Mouse (Mus musculus): Measurements from ENCODE around the gene Tnfrsf8. TPM values are rescaled to one million over a fixed set of nuclear protein-coding genes. Genes with fewer than 3 reads are reported as not detected.
"Not testable (repeated sequence)": the region's sequence is repeated elsewhere in the genome, so short reads cannot be mapped to it uniquely, and the experiment has no call there.

Tnfrsf8 gene
- polyA plus RNA-seq, 1 experiment from 2014 or later, result not detected

DNA sequence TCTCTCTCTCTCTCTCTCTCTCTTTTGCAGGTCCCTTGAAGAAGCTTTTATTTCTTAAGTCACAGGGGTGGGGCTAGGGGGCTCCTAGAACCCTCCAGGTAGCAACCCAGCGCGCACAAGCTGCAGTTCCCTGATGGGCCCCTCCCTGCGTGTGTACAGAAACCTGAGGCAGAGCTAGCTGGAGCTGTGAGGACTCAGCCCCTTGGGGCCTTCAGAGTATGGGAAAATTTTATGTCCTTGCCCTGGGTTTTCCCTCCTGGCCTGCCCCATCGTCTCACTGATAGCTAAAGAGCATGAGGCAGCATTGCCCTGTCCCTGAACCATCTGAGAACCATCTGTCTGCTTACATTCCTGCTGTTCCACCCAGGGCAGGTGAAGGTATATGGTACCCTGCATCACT, 8.5 kb downstream of the Tnfrsf8 start:
- 54% methylated on average over 4 of the region's 4 CpGs for WGBS
- H3K9ac ChIP-seq (ENCODE audit: low read length), result no peak overlapping the region
- no peaks in the 10 kb centered on the region for H3K4me1 ChIP-seq (ENCODE audit: control insufficient read depth in 2 of 2, insufficient read depth in 2 of 2, low read length in 2 of 2)
- H3K9me3 ChIP-seq (ENCODE audit: control insufficient read depth, low read length), result no peaks in the 10 kb centered on the region
- no peak overlapping the region for H3K4me3 ChIP-seq (ENCODE audit: control insufficient read depth in 1 of 2, insufficient read depth in 1 of 2, low read depth in 1 of 2, low read length in 2 of 2)
- H3K4me2 ChIP-seq (ENCODE audit: low read length), result no peak overlapping the region
- no peaks in the 10 kb centered on the region for H3K27me3 ChIP-seq (ENCODE audit: control insufficient read depth, insufficient read depth, low read length)
- no peak overlapping the region for H3K27ac ChIP-seq (replicated peaks in 1 of 2; ENCODE audit: control insufficient read depth in 1 of 2, insufficient read depth in 1 of 2, low read depth in 2 of 2, low read length in 2 of 2)
- H3K36me3 ChIP-seq (ENCODE audit: control insufficient read depth, insufficient read depth, low read length), result no peaks in the 10 kb centered on the region
- ATAC-seq (ENCODE audit: insufficient number of reproducible peaks, insufficient read depth, low FRiP score, low read depth), result no peak

DNA sequence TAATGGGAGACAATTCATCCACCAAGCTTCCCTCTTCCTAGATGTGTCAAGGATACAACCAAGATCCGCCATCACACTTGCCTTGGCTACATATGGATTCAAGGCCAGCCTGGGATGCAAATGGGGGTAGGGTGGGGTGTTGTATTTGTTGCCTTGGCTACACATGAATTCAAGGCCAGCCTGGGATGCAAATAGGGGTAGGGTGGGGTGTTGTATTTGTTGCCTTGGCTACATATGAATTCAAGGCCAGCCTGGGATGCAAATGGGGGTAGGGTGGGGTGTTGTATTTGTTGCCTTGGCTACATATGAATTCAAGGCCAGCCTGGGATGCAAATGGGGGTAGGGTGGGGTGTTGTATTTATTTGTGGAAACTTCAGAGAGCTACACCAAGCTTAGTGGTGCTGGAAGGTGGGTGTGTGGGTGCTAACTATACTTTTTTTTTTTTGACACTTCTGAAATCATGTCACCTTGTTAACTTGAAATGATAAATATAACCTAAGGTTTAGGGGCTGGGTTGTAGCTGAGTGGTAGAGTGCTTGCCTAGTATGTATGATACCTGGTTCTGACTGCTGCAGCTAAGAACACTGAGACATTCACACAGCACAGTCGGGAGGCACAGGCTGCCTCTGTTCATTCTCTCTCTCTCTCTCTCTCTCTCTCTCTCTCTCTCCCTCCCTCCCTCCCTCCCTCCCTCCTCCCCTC, 9.2 kb downstream of the Tnfrsf8 start:
- H3K9ac ChIP-seq (ENCODE audit: low read length); ATAC-seq (ENCODE audit: insufficient number of reproducible peaks, insufficient read depth, low FRiP score, low read depth); H3K4me3 ChIP-seq (ENCODE audit: control insufficient read depth in 1 of 2, insufficient read depth in 1 of 2, low read depth in 1 of 2, low read length in 2 of 2); H3K4me1 ChIP-seq (ENCODE audit: control insufficient read depth in 2 of 2, insufficient read depth in 2 of 2, low read length in 2 of 2); H3K36me3 ChIP-seq (ENCODE audit: control insufficient read depth, insufficient read depth, low read length); H3K4me2 ChIP-seq (ENCODE audit: low read length); H3K9me3 ChIP-seq (ENCODE audit: control insufficient read depth, low read length); H3K27me3 ChIP-seq (ENCODE audit: control insufficient read depth, insufficient read depth, low read length); H3K27ac ChIP-seq (replicated peaks in 1 of 2; ENCODE audit: control insufficient read depth in 1 of 2, insufficient read depth in 1 of 2, low read depth in 2 of 2, low read length in 2 of 2): not testable (repeated sequence)
- WGBS, result 45% methylated on average over 2 of the region's 2 CpGs

DNA sequence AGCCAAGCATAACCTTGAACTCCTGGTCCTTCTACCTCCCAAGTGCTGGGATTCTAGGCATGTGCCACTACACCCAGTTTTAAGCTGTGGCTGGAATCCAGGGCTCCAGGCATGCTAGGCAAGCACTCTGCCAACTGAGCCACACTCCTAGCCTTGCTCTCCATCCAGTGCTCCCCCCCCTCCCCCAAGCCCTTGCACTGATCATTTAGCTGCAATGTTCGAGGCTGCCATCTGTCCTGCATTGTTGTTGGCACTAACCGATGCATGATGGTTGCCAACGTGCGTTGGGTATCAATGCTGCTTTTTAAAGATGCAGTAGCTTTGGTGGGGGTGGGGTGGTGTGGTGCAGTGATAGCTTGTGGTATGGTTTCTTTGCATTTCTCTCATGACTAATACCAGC, 10.9 kb downstream of the Tnfrsf8 start:
- H3K27ac ChIP-seq (replicated peaks in 1 of 2; ENCODE audit: control insufficient read depth in 1 of 2, insufficient read depth in 1 of 2, low read depth in 2 of 2, low read length in 2 of 2), result no peak overlapping the region
- 74% methylated on average over 4 of the region's 4 CpGs for WGBS
- H3K9ac ChIP-seq (ENCODE audit: low read length), result no peak overlapping the region
- no peaks in the 10 kb centered on the region for H3K4me1 ChIP-seq (ENCODE audit: control insufficient read depth in 2 of 2, insufficient read depth in 2 of 2, low read length in 2 of 2)
- H3K4me2 ChIP-seq (ENCODE audit: low read length), result no peak overlapping the region
- no peaks in the 10 kb centered on the region for H3K9me3 ChIP-seq (ENCODE audit: control insufficient read depth, low read length)
- no peaks in the 10 kb centered on the region for H3K27me3 ChIP-seq (ENCODE audit: control insufficient read depth, insufficient read depth, low read length)
- H3K36me3 ChIP-seq (ENCODE audit: control insufficient read depth, insufficient read depth, low read length), result no peaks in the 10 kb centered on the region
- H3K4me3 ChIP-seq (ENCODE audit: control insufficient read depth in 1 of 2, insufficient read depth in 1 of 2, low read depth in 1 of 2, low read length in 2 of 2), result no peak overlapping the region
- ATAC-seq (ENCODE audit: insufficient number of reproducible peaks, insufficient read depth, low FRiP score, low read depth), result no peak

DNA sequence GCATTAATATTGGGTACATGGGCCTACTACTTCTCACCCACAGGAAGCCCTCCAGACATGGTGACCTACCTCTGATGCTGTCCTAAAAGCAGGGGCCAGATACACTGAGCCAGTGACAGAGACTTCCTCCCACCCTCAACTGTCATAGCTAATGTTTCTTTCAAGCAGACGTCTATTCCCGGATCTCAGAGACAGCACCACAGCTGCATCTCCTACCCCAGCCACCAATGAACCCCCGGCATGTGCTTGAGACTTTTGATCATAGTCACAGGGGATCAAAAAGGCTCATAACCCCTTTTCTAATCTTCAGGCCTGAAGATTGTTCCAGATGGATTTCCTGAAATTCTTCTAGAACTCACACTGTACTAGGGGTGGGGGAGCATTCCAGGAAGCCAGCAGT, 12.9 kb downstream of the Tnfrsf8 start:
- H3K4me1 ChIP-seq (ENCODE audit: control insufficient read depth in 2 of 2, insufficient read depth in 2 of 2, low read length in 2 of 2), result no peaks in the 10 kb centered on the region
- ATAC-seq (ENCODE audit: insufficient number of reproducible peaks, insufficient read depth, low FRiP score, low read depth), result no peak
- no peaks in the 10 kb centered on the region for H3K9me3 ChIP-seq (ENCODE audit: control insufficient read depth, low read length)
- no peaks in the 10 kb centered on the region for H3K27me3 ChIP-seq (ENCODE audit: control insufficient read depth, insufficient read depth, low read length)
- 71% methylated on average over 3 of the region's 3 CpGs for WGBS
- no peak overlapping the region for H3K9ac ChIP-seq (ENCODE audit: low read length)
- no peak overlapping the region for H3K4me3 ChIP-seq (ENCODE audit: control insufficient read depth in 1 of 2, insufficient read depth in 1 of 2, low read depth in 1 of 2, low read length in 2 of 2)
- H3K36me3 ChIP-seq (ENCODE audit: control insufficient read depth, insufficient read depth, low read length), result no peaks in the 10 kb centered on the region
- no peak overlapping the region for H3K27ac ChIP-seq (replicated peaks in 1 of 2; ENCODE audit: control insufficient read depth in 1 of 2, insufficient read depth in 1 of 2, low read depth in 2 of 2, low read length in 2 of 2)
- no peak overlapping the region for H3K4me2 ChIP-seq (ENCODE audit: low read length)

DNA sequence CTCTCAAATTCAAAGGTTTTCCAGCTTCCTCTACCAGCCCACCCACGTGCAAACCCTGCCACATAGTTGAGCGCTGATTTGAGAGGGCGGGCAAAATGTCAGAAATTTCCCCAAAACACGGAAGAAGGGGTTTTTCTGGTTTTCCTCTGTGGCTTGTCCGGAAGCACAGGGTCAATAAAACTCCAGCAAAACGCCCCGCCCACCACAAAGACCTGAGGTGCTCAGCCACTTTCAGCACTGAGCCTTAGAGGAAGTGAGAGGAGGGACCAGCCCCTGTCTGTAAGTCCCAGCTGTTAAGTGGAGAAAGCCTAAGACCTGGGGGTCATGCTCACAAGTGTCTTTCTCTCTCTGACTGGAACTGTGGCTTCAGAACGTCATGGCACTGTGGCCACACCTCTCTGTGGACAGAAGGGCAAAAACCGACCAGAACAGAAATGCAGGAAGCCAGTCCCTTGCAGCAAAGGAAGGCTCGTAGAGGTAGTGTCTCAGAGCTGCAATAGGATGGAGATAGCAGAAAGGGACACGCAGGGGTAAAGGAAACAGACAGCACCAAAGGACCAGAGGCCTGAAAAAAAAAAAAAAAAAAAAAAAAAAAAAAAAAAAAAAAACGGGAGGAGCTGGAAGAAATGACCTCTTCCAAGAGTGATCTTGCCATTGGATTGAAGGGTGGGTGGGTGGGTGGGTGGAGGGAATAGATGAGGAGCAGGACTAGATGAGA, 14.6 kb downstream of the Tnfrsf8 start:
- no peak overlapping the region for H3K27ac ChIP-seq (replicated peaks in 1 of 2; ENCODE audit: control insufficient read depth in 1 of 2, insufficient read depth in 1 of 2, low read depth in 2 of 2, low read length in 2 of 2)
- no peaks in the 10 kb centered on the region for H3K4me1 ChIP-seq (ENCODE audit: control insufficient read depth in 2 of 2, insufficient read depth in 2 of 2, low read length in 2 of 2)
- no peaks in the 10 kb centered on the region for H3K27me3 ChIP-seq (ENCODE audit: control insufficient read depth, insufficient read depth, low read length)
- ATAC-seq (ENCODE audit: insufficient number of reproducible peaks, insufficient read depth, low FRiP score, low read depth), result no peak
- 43% methylated on average over 11 of the region's 12 CpGs for WGBS
- no peak overlapping the region for H3K4me2 ChIP-seq (ENCODE audit: low read length)
- no peaks in the 10 kb centered on the region for H3K9me3 ChIP-seq (ENCODE audit: control insufficient read depth, low read length)
- no peak overlapping the region for H3K4me3 ChIP-seq (ENCODE audit: control insufficient read depth in 1 of 2, insufficient read depth in 1 of 2, low read depth in 1 of 2, low read length in 2 of 2)
- no peaks in the 10 kb centered on the region for H3K36me3 ChIP-seq (ENCODE audit: control insufficient read depth, insufficient read depth, low read length)
- no peak overlapping the region for H3K9ac ChIP-seq (ENCODE audit: low read length)

DNA sequence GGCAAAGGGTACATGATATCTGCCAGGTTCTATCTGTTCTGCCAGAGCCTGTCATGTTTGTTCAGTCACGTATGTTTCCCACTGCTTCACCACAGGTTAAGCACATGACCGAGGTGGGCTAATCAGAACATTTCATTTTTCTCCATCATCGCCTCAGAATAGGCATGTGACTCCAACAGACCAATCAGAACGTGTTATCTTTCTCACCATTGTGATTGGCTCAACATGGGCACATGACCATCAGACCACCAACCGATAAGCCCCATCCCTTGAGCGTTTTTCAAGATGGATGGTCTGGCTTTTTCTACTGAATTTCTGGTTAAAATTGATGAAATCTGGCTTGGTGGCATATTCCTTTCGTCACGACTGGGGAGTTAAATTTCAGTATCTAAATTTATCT, 15.6 kb downstream of the Tnfrsf8 start:
- 77% methylated on average over 8 of the region's 8 CpGs for WGBS
- Histone ChIP-seq H3K4me1 (ENCODE audit: control insufficient read depth in 2 of 2, insufficient read depth in 2 of 2, low read length in 2 of 2) (no peaks in the 10 kb centered on the region), H3K36me3 (ENCODE audit: control insufficient read depth, insufficient read depth, low read length) (no peaks in the 10 kb centered on the region), H3K9me3 (ENCODE audit: control insufficient read depth, low read length) (no peaks in the 10 kb centered on the region), H3K27ac (replicated peaks in 1 of 2; ENCODE audit: control insufficient read depth in 1 of 2, insufficient read depth in 1 of 2, low read depth in 2 of 2, low read length in 2 of 2) (no peak overlapping the region), H3K4me2 (ENCODE audit: low read length) (no peak overlapping the region), H3K4me3 (ENCODE audit: control insufficient read depth in 1 of 2, insufficient read depth in 1 of 2, low read depth in 1 of 2, low read length in 2 of 2) (no peak overlapping the region), H3K27me3 (ENCODE audit: control insufficient read depth, insufficient read depth, low read length) (no peaks in the 10 kb centered on the region), H3K9ac (ENCODE audit: low read length) (no peak overlapping the region)
- ATAC-seq (ENCODE audit: insufficient number of reproducible peaks, insufficient read depth, low FRiP score, low read depth), result no peak

DNA sequence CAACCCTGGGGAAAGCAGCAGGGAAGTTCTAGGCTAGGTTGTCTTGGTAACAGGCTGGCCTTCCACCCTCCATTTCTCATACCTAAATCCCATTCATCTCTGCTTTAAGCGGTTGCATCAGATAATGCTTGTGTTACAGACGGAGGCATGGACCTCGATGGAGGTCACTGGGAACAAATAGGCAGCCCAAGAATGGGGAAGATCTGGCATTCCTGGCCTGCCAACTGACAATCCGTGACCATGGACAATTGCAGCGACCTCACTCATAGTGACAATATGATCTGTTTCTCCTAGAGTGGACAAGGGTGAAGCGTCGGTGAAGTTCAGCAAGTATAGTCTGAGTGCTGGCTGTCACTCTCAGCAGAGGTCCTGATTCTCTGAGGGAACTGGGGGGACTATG, 16.1 kb downstream of the Tnfrsf8 start:
- no peaks in the 10 kb centered on the region for H3K9me3 ChIP-seq (ENCODE audit: control insufficient read depth, low read length)
- no peak overlapping the region for H3K4me2 ChIP-seq (ENCODE audit: low read length)
- no peaks in the 10 kb centered on the region for H3K4me1 ChIP-seq (ENCODE audit: control insufficient read depth in 2 of 2, insufficient read depth in 2 of 2, low read length in 2 of 2)
- H3K27ac ChIP-seq (replicated peaks in 1 of 2; ENCODE audit: control insufficient read depth in 1 of 2, insufficient read depth in 1 of 2, low read depth in 2 of 2, low read length in 2 of 2), result no peak overlapping the region
- 89% methylated on average over 7 of the region's 7 CpGs for WGBS
- no peaks in the 10 kb centered on the region for H3K27me3 ChIP-seq (ENCODE audit: control insufficient read depth, insufficient read depth, low read length)
- ATAC-seq (ENCODE audit: insufficient number of reproducible peaks, insufficient read depth, low FRiP score, low read depth), result no peak
- H3K36me3 ChIP-seq (ENCODE audit: control insufficient read depth, insufficient read depth, low read length), result no peaks in the 10 kb centered on the region
- no peak overlapping the region for H3K9ac ChIP-seq (ENCODE audit: low read length)
- no peak overlapping the region for H3K4me3 ChIP-seq (ENCODE audit: control insufficient read depth in 1 of 2, insufficient read depth in 1 of 2, low read depth in 1 of 2, low read length in 2 of 2)

Measured in heart, embryonic 14.5 days (tissue).